Mouse (Mus musculus) inflammation-experienced regulatory T-cells, adult 16 weeks (primary cell): ENCODE data around the gene Nae1. TPM values are rescaled to one million over a fixed set of nuclear protein-coding genes. Genes with fewer than 3 reads are reported as not detected.

Source experiments
- polyA plus RNA-seq: library from polyadenylated mRNA; unstranded; fragments of 100-300 nt; shearing (Covaris generic); gene quantifications from one replicate; pipeline ENCODE4 v1.2.1, GENCODE M21; 2017

Nae1 gene
- 112 TPM for polyA plus RNA-seq

DNA sequence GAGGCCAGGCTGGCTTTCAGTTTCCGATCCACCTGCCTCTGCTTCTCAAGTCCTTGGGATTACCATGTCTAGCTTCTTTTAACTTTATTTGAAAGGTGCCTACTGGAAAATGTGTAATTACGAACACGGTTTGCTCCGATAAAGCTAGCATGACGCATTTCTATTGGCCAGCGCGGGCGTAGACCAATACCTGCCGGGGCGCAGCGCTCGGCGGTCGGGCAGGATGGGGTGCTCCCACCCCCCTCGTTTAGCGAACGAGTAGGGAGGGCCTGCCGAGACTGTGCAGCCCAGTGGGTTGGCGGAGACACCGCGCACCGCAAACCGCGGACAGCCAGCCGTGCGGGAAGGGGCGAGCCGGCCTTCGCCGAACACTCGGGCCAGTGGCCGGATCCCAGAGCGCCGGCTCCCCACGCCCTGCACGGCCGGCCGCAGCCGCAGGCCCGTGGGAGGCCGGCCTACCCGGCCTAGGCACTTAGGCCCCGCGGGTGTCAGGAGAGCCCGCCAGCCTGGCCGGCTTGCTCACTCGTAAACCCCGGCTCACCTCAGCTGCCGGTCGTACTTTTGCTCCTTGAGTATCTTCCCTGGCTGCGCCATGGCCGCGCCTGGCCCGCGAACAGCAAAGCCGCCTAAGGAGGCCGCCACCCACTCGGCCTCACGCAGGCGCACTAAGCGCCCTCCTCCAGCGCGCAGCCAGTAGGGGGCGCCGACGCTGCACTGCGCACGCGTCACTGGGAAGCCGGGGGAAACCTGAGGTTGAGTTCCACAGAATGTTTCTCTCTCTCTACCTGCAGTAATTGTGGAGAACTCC, at the start of gene Nae1, which contains the start of gene Car7:
Gene Nae1, minus strand, starts transcription at position 667 of the 808 bp plus-strand sequence.
Gene Car7, plus strand, starts transcription at position 719 of the 808 bp plus-strand sequence.

GRCm38 (mm10) chr8:104509061-104510006, 25.1 kb downstream of the Nae1 start, which contains the start of gene Terb1:
Terb1 (minus strand) TSS chr8:104509910.

Other genes starting within 250 kb of the Nae1 start
- not detected for gene Cmtm2a, start 241.5 kb downstream of the Nae1 start, polyA plus RNA-seq
- gene Gm45711, start 224.6 kb downstream of the Nae1 start, polyA plus RNA-seq = not detected
- not detected for gene Cmtm1, start 224.5 kb downstream of the Nae1 start, polyA plus RNA-seq
- not detected for gene Gm11020, start 213.1 kb downstream of the Nae1 start, polyA plus RNA-seq
- not detected for gene Cmtm2b, start 212.4 kb downstream of the Nae1 start, polyA plus RNA-seq
- 35.3 TPM for gene Cmtm3, start 195.2 kb downstream of the Nae1 start, polyA plus RNA-seq
- 0.20 TPM for gene Cmtm4, start 138.8 kb downstream of the Nae1 start, polyA plus RNA-seq
- 50.1 TPM for gene Dync1li2, start 91.6 kb downstream of the Nae1 start, polyA plus RNA-seq
- gene Terb1, start 24.7 kb downstream of the Nae1 start, polyA plus RNA-seq = 0.13 TPM
- 4.7 TPM for gene Car7, start 52 bp upstream of the Nae1 start, polyA plus RNA-seq
- gene Pdp2, start 56.8 kb upstream of the Nae1 start, polyA plus RNA-seq = 8.1 TPM
- gene Cdh16, start 89.8 kb upstream of the Nae1 start, polyA plus RNA-seq = not detected
- gene Rrad, start 96.7 kb upstream of the Nae1 start, polyA plus RNA-seq = 48.3 TPM
- gene Ciao2b, start 107.3 kb upstream of the Nae1 start, polyA plus RNA-seq = 147 TPM
- 0.30 TPM for gene Ces2a, start 199.4 kb upstream of the Nae1 start, polyA plus RNA-seq